Mouse (Mus musculus) neural tube, embryonic 13.5 days (tissue): ENCODE measurements around the gene Lmf1. TPM values are rescaled to one million over a fixed set of nuclear protein-coding genes. Genes with fewer than 3 reads are reported as not detected.

Experiments
- ATAC-seq: fragments of 200-750 bp; cut with Nextera tagmentation; 2 replicates; pipeline ENCODE4 v1.8.0; 2017; ENCODE audit warnings: low read depth, mild to moderate bottlenecking, moderate TSS enrichment, moderate library complexity
- H3K27ac ChIP-seq: fragments of 300-500 bp; sonication (generic); replicated peaks from 2 replicates; pipeline ENCODE4 v1.5.1; 2015; ENCODE audit warnings: moderate library complexity, mild to moderate bottlenecking, inconsistent platforms
- H3K27me3 ChIP-seq: fragments of 300-500 bp; sonication (generic); 2 replicates; pipeline ENCODE4 v1.6.1; 2015; ENCODE audit warnings: mild to moderate bottlenecking, inconsistent platforms
- H3K36me3 ChIP-seq: fragments of 300-500 bp; sonication (generic); 2 replicates; pipeline ENCODE4 v1.6.1; 2015; ENCODE audit warnings: mild to moderate bottlenecking, inconsistent platforms
- H3K4me1 ChIP-seq: fragments of 300-500 bp; sonication (generic); replicated peaks from 2 replicates; pipeline ENCODE4 v1.6.1; 2015; ENCODE audit warnings: inconsistent platforms
- H3K4me2 ChIP-seq: fragments of 300-500 bp; sonication (generic); 2 replicates; pipeline ENCODE4 v1.6.1; 2015; ENCODE audit warnings: inconsistent platforms, mild to moderate bottlenecking, moderate library complexity
- H3K4me3 ChIP-seq: fragments of 300-500 bp; sonication (generic); 2 replicates; pipeline ENCODE4 v1.5.1; 2015; ENCODE audit warnings: mild to moderate bottlenecking, inconsistent platforms
- H3K9ac ChIP-seq: fragments of 300-500 bp; sonication (generic); 2 replicates; pipeline ENCODE4 v1.6.1; 2015; ENCODE audit warnings: moderate library complexity, mild to moderate bottlenecking, inconsistent platforms
- H3K9me3 ChIP-seq: fragments of 300-500 bp; sonication (generic); 2 replicates; pipeline ENCODE4 v1.6.1; 2016; ENCODE audit warnings: inconsistent platforms
- whole genome bisulfite sequencing: fragments of 180-500 bp; shearing (Covaris S2); methylation state at CpG from one replicate; pipeline ENCODE4 v1.1.7; 2015; 5-methylcytosine and 5-hydroxymethylcytosine counted together
- polyA plus RNA-seq: library from polyadenylated mRNA; unstranded; fragments of >200 nt; fragmentation: Nextera tagmentation; extraction: Ambion mirVana; gene quantifications from 2 replicates; pipeline ENCODE4 v1.2.1, GENCODE M21; 2015

The Lmf1 gene
- polyA plus RNA-seq, 1 experiment from 2014 or later, result 26.2 TPM

DNA sequence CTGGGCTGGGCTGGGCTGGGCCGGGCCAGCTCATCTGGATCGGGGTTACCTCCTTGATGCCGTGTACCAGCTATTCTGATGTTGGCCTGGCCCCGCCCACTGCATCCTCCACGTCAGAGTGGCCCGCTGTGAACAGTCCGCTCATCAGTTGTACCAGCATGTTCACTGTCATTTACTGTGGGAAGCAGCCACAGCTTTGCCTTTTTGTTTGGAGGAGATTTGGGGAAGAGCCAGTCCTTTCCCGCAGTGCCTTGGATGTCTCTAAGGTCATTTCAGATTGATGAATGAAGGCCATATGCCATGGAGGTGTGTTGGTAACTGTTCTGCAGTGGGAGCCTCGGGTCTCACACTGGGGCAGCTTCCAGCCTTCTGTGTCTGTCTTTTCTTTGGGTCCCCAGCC lies 33.7 kb downstream of the Lmf1 start:
- Histone ChIP-seq H3K9ac (no peak overlapping the region), H3K4me1 (peaks cover 35% of the 10 kb centered on the region), H3K4me3 (no peak overlapping the region), H3K4me2 (no peak overlapping the region), H3K27ac (no peak overlapping the region), H3K9me3 (no peaks in the 10 kb centered on the region), H3K27me3 (no peaks in the 10 kb centered on the region), H3K36me3 (peaks cover 31% of the 10 kb centered on the region)
- no peak for ATAC-seq
- WGBS, result 84% methylated on average over 9 of the region's 9 CpGs

DNA sequence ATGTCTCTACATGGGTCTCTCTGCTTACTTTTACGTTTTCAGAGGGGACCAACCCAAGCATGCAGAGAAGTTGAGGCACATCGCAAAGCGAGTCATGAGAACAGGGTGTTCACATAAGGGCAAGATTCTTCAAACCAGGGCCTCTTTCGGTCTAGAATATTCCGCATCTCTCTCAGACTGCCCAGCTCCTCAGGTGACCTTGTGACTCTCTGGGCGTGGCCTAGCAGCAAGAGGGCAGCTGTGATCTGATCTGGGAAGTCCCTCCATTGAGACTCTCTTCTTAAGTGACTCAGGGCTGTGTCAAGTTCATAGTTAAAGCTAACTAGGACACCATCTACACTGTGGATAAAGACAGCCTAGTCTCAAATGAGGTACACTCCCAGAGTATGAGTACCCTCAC lies 34.4 kb downstream of the Lmf1 start:
- Histone ChIP-seq H3K27ac (no peak overlapping the region), H3K27me3 (no peaks in the 10 kb centered on the region), H3K4me2 (no peak overlapping the region), H3K4me3 (no peak overlapping the region), H3K9ac (no peak overlapping the region), H3K4me1 (peaks cover 36% of the 10 kb centered on the region), H3K36me3 (peaks cover 31% of the 10 kb centered on the region), H3K9me3 (no peaks in the 10 kb centered on the region)
- 92% methylated on average over 6 of the region's 6 CpGs for whole genome bisulfite sequencing
- ATAC-seq, result no peak

DNA sequence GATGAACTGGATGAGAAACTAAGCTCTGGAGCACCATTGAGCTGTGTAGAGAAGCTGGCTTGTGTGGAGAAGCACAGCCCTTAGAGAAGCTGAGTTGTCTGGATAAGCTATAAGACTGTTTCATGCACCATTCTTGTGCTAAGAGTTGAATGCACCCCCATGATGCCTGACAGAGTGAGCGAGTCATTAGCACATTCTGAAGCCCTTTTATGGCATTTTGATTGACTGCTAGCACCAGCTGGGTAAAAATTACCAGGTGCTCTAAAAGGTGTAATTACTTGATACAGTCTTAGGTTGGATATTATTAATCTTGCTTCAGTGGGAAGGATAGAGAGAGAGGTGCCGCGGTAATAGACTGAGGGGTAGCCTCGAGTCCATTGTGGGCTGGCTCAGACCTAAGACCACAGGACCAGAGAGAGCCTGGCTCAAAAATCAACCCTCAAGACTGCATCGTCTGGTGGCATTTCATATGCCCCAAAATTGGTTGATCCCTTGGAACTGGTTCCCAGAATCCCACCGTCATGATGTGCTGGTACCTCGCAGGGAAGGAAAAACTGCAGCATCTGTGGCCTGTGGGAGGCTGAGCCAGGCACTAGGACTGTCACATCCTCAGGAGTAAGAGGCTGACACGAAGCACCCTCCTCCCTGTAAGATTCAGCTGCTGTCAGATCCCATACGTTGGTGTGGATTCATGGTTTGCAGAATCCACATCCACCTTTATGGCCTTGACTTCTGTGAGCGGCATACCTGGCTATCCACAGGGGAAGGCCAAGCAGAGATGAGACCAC lies 36.0 kb downstream of the Lmf1 start:
- no peak overlapping the region for H3K9ac ChIP-seq
- H3K4me3 ChIP-seq, result no peak overlapping the region
- H3K9me3 ChIP-seq, result no peaks in the 10 kb centered on the region
- H3K4me1 ChIP-seq, result peaks cover 33% of the 10 kb centered on the region
- no peaks in the 10 kb centered on the region for H3K27me3 ChIP-seq
- H3K27ac ChIP-seq, result no peak overlapping the region
- H3K36me3 ChIP-seq, result peaks cover 31% of the 10 kb centered on the region
- no peak overlapping the region for H3K4me2 ChIP-seq
- WGBS, result 88% methylated on average over 10 of the region's 10 CpGs
- ATAC-seq, result no peak

DNA sequence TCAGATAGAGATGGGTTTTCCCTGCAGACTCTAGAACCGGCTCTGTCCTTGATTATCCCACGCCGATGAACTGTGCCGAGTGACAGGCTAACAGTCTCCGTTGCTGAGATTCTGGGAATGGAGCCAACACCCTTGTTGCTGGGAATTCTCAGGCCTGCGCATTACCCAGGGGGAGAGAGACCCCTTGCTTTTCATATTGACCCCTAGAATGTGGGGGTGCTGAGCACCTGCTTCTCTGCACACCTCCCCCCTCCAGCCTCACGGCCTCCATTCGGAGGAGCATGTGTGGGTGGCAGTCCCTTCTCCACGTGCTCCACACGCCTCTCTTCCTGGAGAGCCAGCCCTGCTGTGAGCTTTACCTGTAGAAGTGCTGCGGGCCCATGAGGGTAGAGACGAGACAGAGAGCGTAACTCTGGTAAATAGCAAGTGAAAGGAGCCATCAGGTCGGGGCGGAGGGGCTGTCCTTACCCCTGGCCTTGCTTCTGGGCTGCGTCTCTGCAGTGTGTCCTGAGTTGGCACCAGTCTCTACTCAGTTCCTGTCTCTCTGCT lies 39.7 kb downstream of the Lmf1 start:
- peak; percentile 83 for ATAC-seq
- Histone ChIP-seq H3K36me3 (peaks cover 24% of the 10 kb centered on the region; the same call in 1 of the 2 replicates), H3K27me3 (no peaks in the 10 kb centered on the region), H3K4me2 (peak overlapping the region; percentile 13; the same call in 1 of the 2 replicates), H3K4me1 (peaks cover 18% of the 10 kb centered on the region), H3K9me3 (no peaks in the 10 kb centered on the region), H3K27ac (peak overlapping the region; percentile 78), H3K9ac (0 out of 2 replicates have a peak overlapping the region, but pooled peaks have one; percentile 6), H3K4me3 (no peak overlapping the region)
- WGBS, result 44% methylated on average over 16 of the region's 16 CpGs

DNA sequence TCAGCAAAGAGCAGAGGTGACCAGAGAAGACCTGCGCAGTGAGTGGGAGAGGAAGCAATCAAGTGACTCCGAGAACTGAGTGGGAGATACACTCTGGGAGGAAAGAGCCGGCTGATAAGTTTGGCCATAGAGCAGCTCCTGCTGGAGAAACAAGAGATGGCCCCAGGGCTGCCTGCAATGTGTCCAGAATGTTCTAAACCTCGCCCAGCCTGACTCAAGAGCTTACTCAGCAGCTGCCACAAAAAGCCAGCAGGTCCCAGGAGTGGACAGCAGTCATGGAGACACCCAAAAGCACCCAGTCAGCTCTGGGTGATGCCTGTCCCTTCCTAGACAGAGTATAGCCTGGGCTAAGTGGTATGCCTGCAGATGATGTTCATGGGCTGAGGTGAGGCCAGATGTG lies 44.6 kb downstream of the Lmf1 start:
- no peak for ATAC-seq
- no peaks in the 10 kb centered on the region for H3K9me3 ChIP-seq
- no peak overlapping the region for H3K4me3 ChIP-seq
- H3K27ac ChIP-seq, result no peak overlapping the region
- 0 out of 2 replicates have a peak, but pooled peaks cover 4% of the 10 kb centered on the region for H3K36me3 ChIP-seq
- H3K9ac ChIP-seq, result no peak overlapping the region
- H3K4me2 ChIP-seq, result no peak overlapping the region
- H3K27me3 ChIP-seq, result no peaks in the 10 kb centered on the region
- WGBS, result 88% methylated on average over 4 of the region's 4 CpGs
- H3K4me1 ChIP-seq, result peaks cover 45% of the 10 kb centered on the region

DNA sequence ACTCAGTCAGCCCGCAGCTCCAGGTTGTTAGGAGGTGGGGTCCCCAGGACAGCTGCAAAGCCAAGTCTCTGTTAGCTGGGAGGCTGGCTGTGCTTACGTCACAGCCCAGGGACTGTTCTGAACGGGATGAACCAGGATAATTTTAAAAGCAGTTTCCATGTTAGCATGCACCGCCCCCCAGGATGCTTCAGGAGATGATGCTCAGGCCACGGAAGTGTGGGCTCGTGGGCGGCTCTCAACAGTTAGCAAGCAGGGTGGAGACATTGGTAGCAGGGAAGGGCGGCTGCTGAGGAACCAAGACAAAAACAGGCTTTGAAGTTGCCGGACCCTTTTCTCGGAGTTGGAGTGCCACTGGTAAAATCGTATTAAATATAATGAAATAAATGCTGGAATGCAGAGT lies 45.0 kb downstream of the Lmf1 start:
- H3K4me1 ChIP-seq, result peaks cover 40% of the 10 kb centered on the region
- H3K27me3 ChIP-seq, result no peaks in the 10 kb centered on the region
- no peaks in the 10 kb centered on the region for H3K9me3 ChIP-seq
- no peak for ATAC-seq
- 0 out of 2 replicates have a peak, but pooled peaks cover 4% of the 10 kb centered on the region for H3K36me3 ChIP-seq
- H3K27ac ChIP-seq, result no peak overlapping the region
- 50% methylated on average over 11 of the region's 11 CpGs for WGBS
- no peak overlapping the region for H3K4me3 ChIP-seq
- no peak overlapping the region for H3K4me2 ChIP-seq
- H3K9ac ChIP-seq, result no peak overlapping the region

DNA sequence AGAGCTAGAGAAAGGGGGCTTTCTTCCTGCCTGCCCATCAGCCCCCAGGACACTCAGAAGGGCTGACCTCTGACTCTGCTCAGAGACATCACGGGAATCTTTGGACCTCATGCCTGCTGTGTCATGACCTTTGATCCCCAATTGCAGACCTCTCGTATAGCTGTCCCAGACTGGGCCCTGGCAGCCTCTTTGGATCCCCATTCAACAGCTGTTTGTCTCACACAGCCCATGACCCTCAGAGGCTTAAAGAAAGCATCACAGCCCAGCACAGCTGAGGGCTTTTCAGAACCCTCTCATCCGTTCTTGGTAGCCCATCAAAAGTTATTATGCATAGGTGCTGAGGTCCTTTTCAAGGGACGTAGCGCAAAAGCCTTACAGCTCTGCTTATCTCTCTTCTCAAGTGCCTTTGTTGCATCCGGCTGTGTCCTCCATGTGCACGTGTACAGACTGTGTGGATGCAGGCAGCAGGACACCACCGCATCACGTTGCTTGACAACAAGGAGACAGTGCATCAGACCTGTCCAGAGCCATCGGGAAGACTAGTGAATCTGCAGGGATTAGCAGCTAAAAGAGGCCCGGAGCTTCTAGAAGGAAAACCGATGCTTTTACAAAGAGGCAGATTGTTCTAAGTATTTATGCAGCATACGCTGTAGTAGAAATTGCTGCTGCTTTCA lies 45.7 kb downstream of the Lmf1 start:
- WGBS, result 40% methylated on average over 13 of the region's 13 CpGs

DNA sequence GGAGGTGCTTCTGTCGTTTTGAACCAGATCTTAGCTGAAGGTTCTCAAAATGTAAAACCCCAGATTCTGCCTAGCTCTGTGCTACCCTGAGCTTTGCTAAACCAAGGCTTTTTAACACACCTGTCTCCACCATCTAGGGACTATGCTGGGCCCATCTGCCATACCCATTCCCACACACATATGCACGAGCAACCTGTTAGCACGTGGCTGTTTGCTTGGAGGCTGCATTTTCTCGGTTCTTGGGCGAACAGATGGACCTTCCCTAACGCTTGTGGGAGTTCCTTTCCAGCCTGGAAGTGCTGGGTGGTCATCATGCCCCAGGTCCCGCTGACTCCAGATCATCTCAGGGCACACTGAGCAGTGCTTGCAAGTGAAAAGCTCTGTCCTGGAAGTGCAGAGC lies 46.4 kb downstream of the Lmf1 start:
- H3K9me3 ChIP-seq, result no peaks in the 10 kb centered on the region
- 0 out of 2 replicates have a peak, but pooled peaks cover 4% of the 10 kb centered on the region for H3K36me3 ChIP-seq
- H3K4me3 ChIP-seq, result no peak overlapping the region
- H3K27me3 ChIP-seq, result no peaks in the 10 kb centered on the region
- WGBS, result 77% methylated on average over 7 of the region's 7 CpGs
- peaks cover 33% of the 10 kb centered on the region for H3K4me1 ChIP-seq
- H3K4me2 ChIP-seq, result no peak overlapping the region
- H3K27ac ChIP-seq, result no peak overlapping the region
- no peak for ATAC-seq
- H3K9ac ChIP-seq, result no peak overlapping the region; the same call in 1 of the 2 replicates

More for the DNA sequence above, 45.7 kb downstream of the Lmf1 start:
- Histone ChIP-seq H3K27me3 (no peaks in the 10 kb centered on the region), H3K36me3 (0 out of 2 replicates have a peak, but pooled peaks cover 4% of the 10 kb centered on the region), H3K27ac (no peak overlapping the region), H3K4me2 (no peak overlapping the region), H3K4me3 (no peak overlapping the region), H3K9me3 (no peaks in the 10 kb centered on the region), H3K9ac (no peak overlapping the region), H3K4me1 (peaks cover 33% of the 10 kb centered on the region)
- ATAC-seq, result no peak

DNA sequence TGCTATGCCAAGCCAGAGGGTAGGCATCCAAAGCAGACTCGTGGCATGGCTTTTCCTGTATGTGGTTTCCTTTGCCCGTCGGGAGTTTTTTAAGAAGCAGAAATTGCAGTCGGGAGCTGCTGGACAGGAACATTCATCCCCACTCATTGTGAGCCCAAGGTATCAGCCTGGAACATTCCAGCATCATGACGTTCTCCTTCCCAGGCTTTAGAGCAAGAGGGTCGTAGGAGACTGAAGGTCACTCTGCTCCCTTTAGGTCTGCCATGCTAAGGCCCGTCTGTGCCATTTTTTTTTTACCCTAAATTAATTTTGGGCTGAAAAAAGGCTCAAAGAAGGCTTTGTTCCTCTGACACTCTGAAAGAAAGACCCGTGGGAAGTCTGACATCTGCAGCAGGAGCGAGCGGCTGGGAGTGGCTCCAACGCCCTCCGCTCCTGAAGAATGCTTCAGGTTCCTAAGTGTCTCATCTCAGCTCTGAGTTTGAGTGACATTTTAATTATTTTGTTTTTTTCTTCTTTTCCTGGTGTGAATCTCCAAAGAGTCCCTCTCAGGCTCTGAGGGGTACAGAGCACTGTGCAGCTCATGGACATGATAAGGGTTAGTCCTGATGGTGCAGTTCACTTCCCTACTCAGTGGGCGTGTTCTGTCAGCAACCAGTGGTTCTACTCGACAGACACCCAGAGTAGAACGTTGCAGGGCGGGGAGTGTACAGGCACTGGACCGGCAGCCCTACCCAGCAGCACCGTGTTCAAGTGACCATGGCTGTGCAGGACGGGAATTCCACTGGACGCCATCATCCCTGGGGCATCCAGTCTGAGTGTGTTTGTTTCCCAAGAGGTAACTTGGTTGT lies 47.5 kb downstream of the Lmf1 start:
- WGBS, result 44% methylated on average over 20 of the region's 20 CpGs
- H3K4me1 ChIP-seq, result peaks cover 33% of the 10 kb centered on the region
- H3K4me2 ChIP-seq, result no peak overlapping the region
- no peak for ATAC-seq
- H3K36me3 ChIP-seq, result no peaks in the 10 kb centered on the region
- no peaks in the 10 kb centered on the region for H3K27me3 ChIP-seq
- no peak overlapping the region for H3K9ac ChIP-seq
- no peak overlapping the region for H3K4me3 ChIP-seq
- no peaks in the 10 kb centered on the region for H3K9me3 ChIP-seq
- no peak overlapping the region for H3K27ac ChIP-seq

DNA sequence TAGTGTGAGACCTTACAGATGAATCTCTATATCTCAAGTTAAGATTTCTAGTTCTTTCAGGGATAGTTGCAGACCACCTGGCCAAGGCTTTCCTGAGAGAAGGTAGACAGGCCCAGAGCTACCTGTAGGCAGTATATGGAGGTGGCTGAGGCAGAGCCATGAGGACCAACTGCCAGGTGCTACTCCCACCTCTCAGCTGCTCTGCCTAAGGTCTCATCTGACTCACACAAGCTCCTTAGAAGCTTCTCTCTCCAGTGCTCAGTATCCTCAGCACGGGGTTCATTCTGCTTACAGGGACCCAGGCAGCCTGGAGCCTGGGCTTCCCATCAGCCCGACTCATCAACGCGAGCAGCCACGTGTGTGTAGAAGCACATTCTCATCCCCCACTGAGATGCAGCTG lies 51.4 kb downstream of the Lmf1 start:
- Histone ChIP-seq H3K36me3 (peaks cover 13% of the 10 kb centered on the region; the same call in 1 of the 2 replicates), H3K4me1 (peaks cover 36% of the 10 kb centered on the region), H3K4me3 (no peak overlapping the region), H3K4me2 (no peak overlapping the region), H3K27ac (no peak overlapping the region), H3K9ac (no peak overlapping the region), H3K27me3 (no peaks in the 10 kb centered on the region), H3K9me3 (no peaks in the 10 kb centered on the region)
- 88% methylated on average over 5 of the region's 5 CpGs for WGBS
- no peak for ATAC-seq

DNA sequence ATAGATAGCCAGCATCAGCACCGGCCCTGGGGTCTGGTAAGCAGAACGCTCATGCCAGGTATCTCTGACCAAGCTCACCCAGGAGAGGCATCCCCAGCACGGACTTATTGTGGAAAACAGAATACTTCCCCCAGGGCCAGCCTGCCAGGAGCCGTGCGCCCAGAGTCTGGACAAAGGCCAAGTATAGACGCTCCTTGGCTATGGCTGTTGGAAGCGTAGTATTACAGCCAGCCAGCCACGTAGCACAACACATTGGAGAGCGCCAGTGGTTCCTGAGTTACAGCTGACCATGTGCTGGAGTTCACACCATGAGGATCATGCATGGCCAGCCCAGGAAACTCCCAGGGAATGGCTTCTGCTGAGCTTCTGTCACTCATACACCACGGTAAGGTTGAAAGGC lies 55.2 kb downstream of the Lmf1 start:
- ATAC-seq, result 0 out of 2 replicates have a peak, but pooled peaks have one; percentile 36
- 70% methylated on average over 10 of the region's 10 CpGs for WGBS

More for the DNA sequence above, 55.2 kb downstream of the Lmf1 start:
- peaks cover 13% of the 10 kb centered on the region; the same call in 1 of the 2 replicates for H3K36me3 ChIP-seq
- no peak overlapping the region; the same call in 1 of the 2 replicates for H3K27ac ChIP-seq
- no peak overlapping the region for H3K9ac ChIP-seq
- H3K27me3 ChIP-seq, result no peaks in the 10 kb centered on the region
- H3K4me3 ChIP-seq, result no peak overlapping the region
- no peak overlapping the region for H3K4me2 ChIP-seq
- H3K4me1 ChIP-seq, result peaks cover 39% of the 10 kb centered on the region
- no peaks in the 10 kb centered on the region for H3K9me3 ChIP-seq
